Mouse (Mus musculus) kidney, postnatal 0 days (tissue): ENCODE measurements around the gene Top2a. TPM values are rescaled to one million over a fixed set of nuclear protein-coding genes. Genes with fewer than 3 reads are reported as not detected.

Source experiments
- ATAC-seq: fragments of 200-750 bp; cut with Nextera tagmentation; replicated peaks from 2 replicates; pipeline ENCODE4 v1.8.0; 2017; ENCODE audit warnings: low read depth, moderate number of reproducible peaks, moderate TSS enrichment, moderate library complexity; ENCODE audit not compliant: low FRiP score
- DNase-seq: peaks from one replicate; pipeline ENCODE4 v3.0.0-alpha.2; 2016; ENCODE audit warnings: low spot score
- H3K27ac ChIP-seq: fragments of 300-500 bp; sonication (generic); 2 replicates; pipeline ENCODE4 v1.5.1; 2014; ENCODE audit warnings: mild to moderate bottlenecking
- H3K27me3 ChIP-seq: fragments of 300-500 bp; sonication (generic); 2 replicates; pipeline ENCODE4 v1.6.1; 2014; ENCODE audit warnings: low read length, mixed read lengths; ENCODE audit not compliant: insufficient read depth
- H3K36me3 ChIP-seq: fragments of 300-500 bp; sonication (generic); 2 replicates; pipeline ENCODE4 v1.6.1; 2014; ENCODE audit warnings: low read length, mixed read lengths; ENCODE audit not compliant: insufficient read depth
- H3K4me1 ChIP-seq: fragments of 300-500 bp; sonication (generic); replicated peaks from 2 replicates; pipeline ENCODE4 v1.6.1; 2014; ENCODE audit warnings: antibody characterized with exemption, low read length, mixed read lengths; ENCODE audit not compliant: insufficient read depth
- H3K4me2 ChIP-seq: fragments of 300-500 bp; sonication (generic); 2 replicates; pipeline ENCODE4 v1.6.1; 2014; ENCODE audit warnings: mild to moderate bottlenecking, low read length, moderate library complexity, mixed read lengths
- H3K4me3 ChIP-seq: fragments of 300-500 bp; sonication (generic); replicated peaks from 2 replicates; pipeline ENCODE4 v1.5.1; 2014; ENCODE audit warnings: low read depth, low read length
- H3K9ac ChIP-seq: fragments of 300-500 bp; sonication (generic); 2 replicates; pipeline ENCODE4 v1.6.1; 2014; ENCODE audit warnings: low read depth, low read length
- H3K9me3 ChIP-seq: fragments of 300-500 bp; sonication (generic); replicated peaks from 2 replicates; pipeline ENCODE4 v1.6.1; 2016; ENCODE audit warnings: low read length, inconsistent platforms, mixed read lengths
- CTCF ChIP-seq: IDR thresholded peaks from 2 replicates; pipeline ENCODE4 v1.5.1; 2016; ENCODE audit warnings: antibody characterized with exemption, low read depth, mild to moderate bottlenecking, moderate library complexity
- WGBS: fragments of 180-500 bp; shearing (Covaris S2); extraction: QIAGEN DNeasy Blood & Tissue Kit; methylation state at CpG from one replicate; pipeline ENCODE4 v1.1.7; 2014; 5-methylcytosine and 5-hydroxymethylcytosine counted together
- polyA plus RNA-seq: library from polyadenylated mRNA; unstranded; fragments of >200 nt; fragmentation: Nextera tagmentation; extraction: Ambion mirVana; gene quantifications from 2 replicates; pipeline ENCODE4 v1.2.1, GENCODE M21; 2015

Gene Top2a
- polyA plus RNA-seq, 1 experiment from 2014 or later, result 70.5 TPM

DNA sequence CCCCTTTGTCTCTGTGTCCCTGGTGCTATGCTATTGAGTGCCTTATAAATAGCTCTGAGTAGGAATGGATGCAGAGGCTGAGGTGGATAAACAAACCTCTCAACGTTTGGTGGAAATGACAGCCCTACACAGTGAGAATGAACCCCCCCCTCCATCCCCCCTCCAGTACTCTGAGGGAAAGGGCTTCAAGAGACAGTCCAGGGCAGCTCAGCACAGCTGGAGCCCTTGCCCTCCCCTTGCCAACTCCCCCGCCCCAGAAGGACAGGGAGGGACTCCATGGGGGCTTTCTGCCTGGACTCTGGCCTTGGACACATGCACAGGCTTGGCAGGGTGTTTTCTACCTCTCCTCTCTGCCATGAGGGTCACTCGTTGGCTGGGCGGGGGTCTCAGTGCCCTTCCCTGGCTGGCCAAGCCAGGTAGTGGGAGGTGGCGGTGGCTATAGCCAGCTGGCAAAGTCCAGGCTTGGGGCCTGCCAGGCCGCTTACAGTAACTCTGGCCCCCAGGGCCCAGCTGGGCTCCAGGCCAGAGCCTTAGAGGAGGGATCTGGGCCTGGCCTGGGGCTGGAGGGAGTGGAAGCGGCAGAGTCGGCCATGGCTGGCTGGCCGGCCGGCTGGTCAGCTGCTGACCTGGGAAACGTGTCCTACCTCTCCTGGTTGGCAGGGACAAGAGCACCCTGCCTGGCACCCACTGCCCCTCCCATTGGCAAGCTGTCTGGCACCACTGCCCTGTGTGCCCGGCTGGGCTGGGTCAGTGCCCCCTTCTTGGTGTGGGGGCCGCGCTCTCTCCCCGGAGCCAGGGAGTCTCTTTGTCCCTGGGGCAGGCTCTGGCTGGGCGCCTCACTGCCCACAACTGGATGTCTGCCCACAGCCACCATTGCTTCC, 72.7 kb downstream of the Top2a start:
- Histone ChIP-seq H3K27me3 (no peaks in the 10 kb centered on the region), H3K9me3 (no peaks in the 10 kb centered on the region), H3K4me2 (peak overlapping the region; percentile 21), H3K27ac (peak overlapping the region; percentile 96), H3K36me3 (peaks cover 7% of the 10 kb centered on the region; the same call in 1 of the 2 replicates), H3K4me3 (no peak overlapping the region), H3K4me1 (peaks cover 69% of the 10 kb centered on the region), H3K9ac (peak overlapping the region; percentile 50)
- ATAC-seq (peak; percentile 76), DNase-seq (peak; percentile 76)
- TF ChIP-seq CTCF, result no peak
- WGBS, result 30% methylated on average over 15 of the region's 16 CpGs

DNA sequence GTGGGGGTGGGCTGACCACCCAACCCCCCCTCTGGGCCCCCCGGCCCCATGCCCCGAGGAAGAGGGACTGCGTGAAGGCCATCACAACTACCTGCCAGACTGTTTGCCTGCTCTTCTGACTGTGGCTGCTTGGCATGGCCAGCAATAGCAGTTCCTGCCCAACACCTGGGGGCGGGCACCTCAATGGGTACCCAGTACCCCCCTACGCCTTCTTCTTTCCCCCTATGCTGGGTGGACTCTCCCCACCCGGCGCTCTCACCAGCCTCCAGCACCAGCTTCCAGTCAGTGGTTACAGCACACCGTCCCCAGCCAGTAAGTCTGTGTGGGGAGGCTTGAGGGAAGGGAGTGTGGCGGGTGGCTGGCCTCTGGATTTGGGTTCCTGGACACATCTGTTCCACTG, 73.5 kb downstream of the Top2a start:
- H3K27me3 ChIP-seq, result no peaks in the 10 kb centered on the region
- no peaks in the 10 kb centered on the region for H3K9me3 ChIP-seq
- ATAC-seq (no peak), DNase-seq (no peak)
- TF ChIP-seq CTCF, result no peak
- no peak overlapping the region for H3K9ac ChIP-seq
- H3K4me1 ChIP-seq, result peaks cover 70% of the 10 kb centered on the region
- no peak overlapping the region for H3K4me3 ChIP-seq
- H3K27ac ChIP-seq, result peak overlapping the region; percentile 96
- 81% methylated on average over 9 of the region's 9 CpGs for WGBS
- peaks cover 7% of the 10 kb centered on the region; the same call in 1 of the 2 replicates for H3K36me3 ChIP-seq
- H3K4me2 ChIP-seq, result no peak overlapping the region

- Histone ChIP-seq H3K4me1 (peaks cover 70% of the 10 kb centered on the region), H3K27ac (no peak overlapping the region)
These were observed 74.0 kb downstream of the Top2a start for GRCm38 (mm10) chr11:98949958-98950460.

DNA sequence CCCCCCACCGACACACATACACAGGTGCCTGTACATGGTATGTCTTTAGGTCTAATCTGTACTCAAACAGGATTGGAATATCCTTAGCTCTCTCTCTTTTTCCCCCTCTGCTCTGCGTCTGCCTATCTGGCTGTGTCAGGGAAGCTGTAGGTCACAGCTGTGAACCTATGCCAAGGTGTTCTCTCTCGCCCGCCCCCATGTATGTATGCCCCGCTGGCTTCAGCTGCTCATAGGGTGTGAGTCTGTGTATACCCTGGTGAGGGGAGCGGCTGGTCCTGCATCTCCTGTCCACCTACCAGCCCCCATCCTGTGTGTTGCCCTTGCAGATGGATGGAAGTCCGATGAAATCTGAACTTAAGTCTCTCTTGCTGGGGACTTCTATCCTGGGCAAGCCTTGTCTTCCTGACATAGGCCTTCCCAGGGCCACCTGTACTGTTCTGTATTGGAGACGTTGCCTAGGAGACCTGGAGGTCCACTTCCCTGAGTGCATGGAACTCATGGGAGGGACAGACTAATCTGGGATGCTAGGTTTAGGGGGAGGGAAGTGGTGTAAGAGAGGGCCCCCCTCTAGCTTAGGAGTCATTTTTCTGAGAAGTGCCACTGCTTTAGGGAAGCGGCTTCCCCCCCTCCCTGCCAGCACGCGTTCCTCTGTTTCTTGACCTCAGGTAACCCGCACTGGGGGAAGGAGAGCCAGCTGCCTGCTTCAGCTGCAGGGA, 74.6 kb downstream of the Top2a start:
- Histone ChIP-seq H3K9me3 (no peaks in the 10 kb centered on the region), H3K9ac (peak overlapping the region; percentile 32; the same call in 1 of the 2 replicates), H3K4me3 (no peak overlapping the region), H3K36me3 (peaks cover 7% of the 10 kb centered on the region; the same call in 1 of the 2 replicates), H3K4me2 (no peak overlapping the region), H3K27me3 (no peaks in the 10 kb centered on the region), H3K27ac (no peak overlapping the region), H3K4me1 (peaks cover 70% of the 10 kb centered on the region)
- WGBS, result 75% methylated on average over 9 of the region's 12 CpGs
- DNase-seq (no peak), ATAC-seq (no peak)
- no peak for TF ChIP-seq CTCF

More at GRCm38 (mm10) chr11:98949958-98950460, 74.0 kb downstream of the Top2a start:
- no peaks in the 10 kb centered on the region for H3K9me3 ChIP-seq
- DNase-seq (no peak), ATAC-seq (no peak)
- WGBS, result 85% methylated on average over 7 of the region's 7 CpGs
- peak overlapping the region; percentile 32; the same call in 1 of the 2 replicates for H3K9ac ChIP-seq
- H3K4me2 ChIP-seq, result no peak overlapping the region
- H3K36me3 ChIP-seq, result peaks cover 7% of the 10 kb centered on the region; the same call in 1 of the 2 replicates
- H3K27me3 ChIP-seq, result no peaks in the 10 kb centered on the region
- TF ChIP-seq CTCF, result no peak
- H3K4me3 ChIP-seq, result no peak overlapping the region

DNA sequence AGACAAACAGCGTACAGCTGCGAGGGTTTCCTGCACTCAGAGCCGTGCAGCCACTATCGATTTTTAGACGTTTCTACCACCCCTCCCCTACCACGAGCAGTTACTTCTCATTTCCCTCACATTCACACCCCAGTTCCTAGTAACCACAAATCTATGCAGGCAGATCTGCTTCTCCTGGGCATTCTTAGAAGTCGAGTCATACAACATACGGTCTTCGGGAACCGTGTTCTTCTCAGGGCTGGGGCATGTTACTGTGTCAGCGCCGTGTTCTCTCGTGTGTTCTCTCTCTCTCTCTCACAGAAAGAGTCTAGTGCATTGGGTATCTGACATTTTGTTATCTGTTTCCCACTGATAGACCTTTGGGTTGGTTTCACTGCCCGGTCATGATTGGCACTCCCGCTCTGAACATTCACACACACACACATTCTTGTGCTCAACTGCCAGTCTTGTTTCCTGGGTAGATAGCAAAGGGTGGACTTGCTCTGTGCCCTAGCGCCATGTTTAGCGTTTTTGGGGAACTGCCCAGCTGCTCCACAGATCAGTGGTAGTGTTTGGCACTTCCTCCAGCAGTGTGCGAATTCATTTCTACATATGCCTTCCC, 75.9 kb downstream of the Top2a start:
- no peak overlapping the region for H3K27ac ChIP-seq
- no peaks in the 10 kb centered on the region for H3K27me3 ChIP-seq
- 63% methylated on average over 18 of the region's 18 CpGs for WGBS
- peaks cover 73% of the 10 kb centered on the region for H3K4me1 ChIP-seq
- H3K4me2 ChIP-seq, result no peak overlapping the region
- H3K9me3 ChIP-seq, result no peaks in the 10 kb centered on the region
- no peak for DNase-seq
- no peak for ATAC-seq
- TF ChIP-seq CTCF, result no peak
- no peak overlapping the region for H3K4me3 ChIP-seq
- no peak overlapping the region for H3K9ac ChIP-seq
- H3K36me3 ChIP-seq, result peaks cover 7% of the 10 kb centered on the region; the same call in 1 of the 2 replicates

DNA sequence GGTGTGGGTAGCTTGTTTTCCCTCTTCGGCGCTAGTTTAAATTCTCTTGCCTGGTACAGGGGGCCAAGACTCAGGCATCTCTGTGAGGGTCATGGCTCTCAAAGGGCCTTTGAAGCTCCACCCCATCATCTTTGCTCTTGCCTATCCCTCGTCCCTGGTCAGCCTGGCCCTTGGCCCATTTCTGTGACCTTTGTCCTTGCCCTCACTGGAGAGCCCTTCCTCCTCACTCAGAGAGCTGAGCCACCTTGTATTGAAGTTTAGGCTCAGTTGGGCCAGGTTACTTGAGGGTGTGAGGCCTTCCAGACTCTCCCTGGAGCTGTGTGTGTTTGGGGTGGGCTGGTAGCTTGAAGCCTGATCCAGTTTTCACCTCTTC, 78.4 kb downstream of the Top2a start:
- H3K4me1 ChIP-seq, result peaks cover 70% of the 10 kb centered on the region
- 59% methylated on average over 3 of the region's 3 CpGs for WGBS
- H3K9ac ChIP-seq, result no peak overlapping the region
- DNase-seq (no peak), ATAC-seq (no peak)
- peaks cover 4% of the 10 kb centered on the region; the same call in 1 of the 2 replicates for H3K36me3 ChIP-seq
- no peak for TF ChIP-seq CTCF
- H3K27ac ChIP-seq, result peak overlapping the region; percentile 39; the same call in 1 of the 2 replicates
- H3K4me2 ChIP-seq, result no peak overlapping the region
- no peaks in the 10 kb centered on the region for H3K27me3 ChIP-seq
- no peaks in the 10 kb centered on the region for H3K9me3 ChIP-seq
- no peak overlapping the region for H3K4me3 ChIP-seq
